Mouse (Mus musculus) CH12.LX (cell line): ENCODE results near the gene Elovl6.

ENCODE experiments used
- CHD1 ChIP-seq: IDR thresholded peaks from 2 replicates; pipeline ENCODE4 v1.6.1; 2012; ENCODE audit warnings: low read depth, low read length, improper control_type of control experiment, inconsistent platforms
- CTCF ChIP-seq, 2 experiments: IDR thresholded peaks in 1 of 2; conservative IDR thresholded peaks in 1 of 2; 2 replicates each; pipeline ENCODE4 v1.5.1; 2011 to 2012; ENCODE audit warnings: low read depth in 2 of 2, low read length in 2 of 2, improper control_type of control experiment in 1 of 2, inconsistent platforms in 1 of 2, mild to moderate bottlenecking in 1 of 2, moderate library complexity in 1 of 2
- EP300 ChIP-seq: IDR thresholded peaks from 2 replicates; pipeline ENCODE4 v1.6.1; 2011; ENCODE audit warnings: low read length, improper control_type of control experiment
- ETS1 ChIP-seq: conservative IDR thresholded peaks from 2 replicates; pipeline ENCODE4 v1.6.1; 2012; ENCODE audit warnings: low read depth, mild to moderate bottlenecking, inconsistent platforms, low read length, improper control_type of control experiment, moderate library complexity
- IRF4 ChIP-seq: IDR thresholded peaks from 2 replicates; pipeline ENCODE4 v1.6.1; 2014; ENCODE audit warnings: low read depth, mild to moderate bottlenecking, inconsistent platforms, low read length, improper control_type of control experiment
- MAX ChIP-seq: IDR thresholded peaks from 2 replicates; pipeline ENCODE4 v1.6.1; 2011; ENCODE audit warnings: low read length, improper control_type of control experiment
- MXI1 ChIP-seq: IDR thresholded peaks from 2 replicates; pipeline ENCODE4 v1.6.1; 2011; ENCODE audit warnings: mild to moderate bottlenecking, low read depth, low read length, improper control_type of control experiment
- POLR2A ChIP-seq: IDR thresholded peaks from 2 replicates; pipeline ENCODE4 v1.6.1; 2011; ENCODE audit warnings: low read depth, mild to moderate bottlenecking, improper control_type of control experiment, low read length
- SMC3 ChIP-seq: IDR thresholded peaks from 2 replicates; pipeline ENCODE4 v1.6.1; 2011; ENCODE audit warnings: low read depth, low read length, improper control_type of control experiment
- TCF12 ChIP-seq: IDR thresholded peaks from 2 replicates; pipeline ENCODE4 v1.6.1; 2014; ENCODE audit warnings: low read depth, mild to moderate bottlenecking, inconsistent platforms, low read length, improper control_type of control experiment
- UBTF ChIP-seq: IDR thresholded peaks from 2 replicates; pipeline ENCODE4 v1.6.1; 2012; ENCODE audit warnings: low read depth, mild to moderate bottlenecking, inconsistent platforms, low read length, improper control_type of control experiment, moderate library complexity
- USF1 ChIP-seq: IDR thresholded peaks from 2 replicates; pipeline ENCODE4 v1.6.1; 2014; ENCODE audit warnings: low read depth, mild to moderate bottlenecking, inconsistent platforms, low read length, improper control_type of control experiment

- no peak for TF ChIP-seq USF1
- TF ChIP-seq MAX: no peak
- no peak for TF ChIP-seq CTCF (conservative IDR thresholded peaks at IDR 0.05 in 1 of 2, IDR thresholded peaks at IDR 0.05 in 1 of 2; ENCODE audit: low read depth in 2 of 2, low read length in 2 of 2)
- no peak for TF ChIP-seq MXI1
- no peak for TF ChIP-seq POLR2A
- TF ChIP-seq CHD1: no peak
- TF ChIP-seq EP300: no peak
- no peak for TF ChIP-seq ETS1
- TF ChIP-seq TCF12: no peak
- no peak for TF ChIP-seq SMC3
- TF ChIP-seq IRF4: no peak
- no peak for TF ChIP-seq UBTF
Observed at GRCm38 (mm10) chr3:129627281-129627680, 95.1 kb downstream of the Elovl6 start.
